Mouse (Mus musculus) E14TG2a.4 (cell line): ENCODE results near the gene Gm49380.

Experiments used
- CTCF ChIP-seq: conservative IDR thresholded peaks from 2 replicates; pipeline ENCODE4 v1.5.1; 2014; ENCODE audit warnings: low read length
- NANOG ChIP-seq: IDR thresholded peaks from 2 replicates; pipeline ENCODE4 v1.6.1; 2014; ENCODE audit warnings: borderline replicate concordance, low read length, mixed read lengths
- POU5F1 ChIP-seq: IDR thresholded peaks from 2 replicates; pipeline ENCODE4 v1.6.1; 2014; ENCODE audit warnings: low read length, borderline replicate concordance

- TF ChIP-seq CTCF, result no peak
- no peak for TF ChIP-seq POU5F1
- no peak for TF ChIP-seq NANOG
Observed at GRCm38 (mm10) chr9:44031079-44031478, 82.2 kb downstream of the Gm49380 start.
